Mouse (Mus musculus): ENCODE results near the gene Shisa2.

DNA sequence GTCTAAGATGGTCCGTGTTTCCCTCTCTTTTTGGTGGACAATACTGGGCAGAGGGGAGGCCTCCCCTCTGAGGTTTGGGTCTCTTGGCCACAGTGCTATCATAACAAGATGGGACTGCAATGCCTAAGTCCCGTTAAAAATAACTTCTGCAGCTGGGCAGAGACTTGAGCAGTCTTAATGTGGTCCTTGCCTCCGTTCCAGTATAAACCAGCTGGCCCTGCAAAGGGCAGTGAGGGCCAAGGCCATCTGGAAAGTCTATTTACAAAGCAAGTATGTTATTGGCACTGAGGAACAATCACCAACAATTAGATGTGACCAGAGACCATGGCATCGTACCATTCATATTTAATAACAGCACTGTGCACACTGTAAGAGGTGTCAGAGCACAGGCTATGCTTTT, 50.2 kb downstream of the Shisa2 start:
- TF ChIP-seq USF1 (IDR thresholded peaks at IDR 0.05; ENCODE audit: low read depth) = no peak
- no peak for TF ChIP-seq CTCF (IDR thresholded peaks at IDR 0.05; ENCODE audit: control insufficient read depth, insufficient read depth, insufficient read length)
- no peak for TF ChIP-seq CEBPB (IDR thresholded peaks at IDR 0.05; ENCODE audit: low read depth)
- no peak for TF ChIP-seq MYOD1 (IDR thresholded peaks at IDR 0.05; ENCODE audit: control insufficient read depth, insufficient read length, low read depth)
- TF ChIP-seq MAX (IDR thresholded peaks at IDR 0.05) = no peak
- no peak for TF ChIP-seq MYOG (IDR thresholded peaks at IDR 0.05; ENCODE audit: control insufficient read depth, extremely low read depth, insufficient read length)

All from C2C12 (cell line).